16 mouse cellular contexts compared by ENCODE assay signal in genomic region chr8:128504136-128504829, GRCm38 (mm10).
"Had no signal": no experiment of that assay in that cellular context is flagged by ENCODE, and none has a peak within 500 bp of the region (broad histone marks: within the 10 kb centered on the region; RNA-seq: fewer than 3 reads in every experiment).

No protein-coding gene starts in this region.

- H3K27me3 ChIP-seq: midbrain, embryonic 12.5 days; neural tube, embryonic 13.5 days; neural tube, embryonic 15.5 days; stomach, embryonic 15.5 days had no signal

- H3K36me3 ChIP-seq: midbrain, embryonic 10.5 days; midbrain, embryonic 12.5 days had no signal

- ATAC-seq: midbrain, embryonic 16.5 days had no signal

- H3K4me3 ChIP-seq: midbrain, embryonic 10.5 days; midbrain, embryonic 12.5 days; myocyte; neural tube, embryonic 13.5 days; neural tube, embryonic 15.5 days; stomach, embryonic 15.5 days had no signal

- H3K4me2 ChIP-seq: lung, embryonic 14.5 days; midbrain, embryonic 12.5 days; neural tube, embryonic 13.5 days; neural tube, embryonic 15.5 days; stomach, embryonic 15.5 days had no signal

- H3K27ac ChIP-seq: midbrain, embryonic 10.5 days; midbrain, embryonic 12.5 days; neural tube, embryonic 13.5 days; neural tube, embryonic 15.5 days; stomach, embryonic 15.5 days; stomach, postnatal 0 days had no signal

- H3K9me3 ChIP-seq: midbrain, embryonic 10.5 days; midbrain, embryonic 12.5 days; neural tube, embryonic 13.5 days; neural tube, embryonic 15.5 days; stomach, embryonic 15.5 days had no signal

- H3K4me1 ChIP-seq: midbrain, embryonic 10.5 days; midbrain, embryonic 12.5 days; stomach, embryonic 15.5 days had no signal

- DNase-seq: lung, embryonic 14.5 days; lung, postnatal 10 days; lung, postnatal 4 days; midbrain, embryonic 14.5 days; right cerebral cortex, postnatal 14 days; thymus, adult 2 months; thymus, postnatal 25 days; thymus, postnatal 4 days had no signal

- H3K9ac ChIP-seq: lung, embryonic 14.5 days; midbrain, embryonic 12.5 days; neural tube, embryonic 13.5 days; neural tube, embryonic 15.5 days; stomach, embryonic 15.5 days had no signal
